Mouse (Mus musculus) intestine, postnatal 0 days (tissue): ENCODE measurements around the gene Mthfr. TPM values are rescaled to one million over a fixed set of nuclear protein-coding genes. Genes with fewer than 3 reads are reported as not detected.

Experiments
- ATAC-seq: fragments of 200-750 bp; cut with Nextera tagmentation; 2 replicates; pipeline ENCODE4 v1.8.0; 2017; ENCODE audit warnings: mild to moderate bottlenecking, moderate TSS enrichment, moderate library complexity
- H3K27ac ChIP-seq: fragments of 300-500 bp; sonication (generic); 2 replicates; pipeline ENCODE4 v1.5.1; 2014; ENCODE audit warnings: mild to moderate bottlenecking, low read depth, low read length, moderate library complexity
- H3K27me3 ChIP-seq: fragments of 300-500 bp; sonication (generic); replicated peaks from 2 replicates; pipeline ENCODE4 v1.6.1; 2014; ENCODE audit warnings: low read length, mixed read lengths; ENCODE audit not compliant: control insufficient read depth, insufficient read depth
- H3K36me3 ChIP-seq: fragments of 300-500 bp; sonication (generic); 2 replicates; pipeline ENCODE4 v1.6.1; 2014; ENCODE audit warnings: mild to moderate bottlenecking, moderate library complexity; ENCODE audit not compliant: control insufficient read depth, insufficient read depth
- H3K4me1 ChIP-seq: fragments of 300-500 bp; sonication (generic); replicated peaks from 2 replicates; pipeline ENCODE4 v1.6.1; 2014; ENCODE audit warnings: antibody characterized with exemption, low read length, mixed read lengths; ENCODE audit not compliant: control insufficient read depth, insufficient read depth
- H3K4me2 ChIP-seq: fragments of 300-500 bp; sonication (generic); replicated peaks from 2 replicates; pipeline ENCODE4 v1.6.1; 2014; ENCODE audit warnings: low read depth, mild to moderate bottlenecking, moderate library complexity
- H3K4me3 ChIP-seq: fragments of 300-500 bp; sonication (generic); 2 replicates; pipeline ENCODE4 v1.5.1; 2014; ENCODE audit warnings: low read depth, low read length
- H3K9ac ChIP-seq: fragments of 300-500 bp; sonication (generic); 2 replicates; pipeline ENCODE4 v1.6.1; 2014; ENCODE audit warnings: mild to moderate bottlenecking, low read depth, low read length
- H3K9me3 ChIP-seq: fragments of 300-500 bp; sonication (generic); 2 replicates; pipeline ENCODE4 v1.6.1; 2016; ENCODE audit warnings: mixed run types; ENCODE audit not compliant: control insufficient read depth
- CTCF ChIP-seq: sonication (generic); IDR thresholded peaks from 2 replicates; pipeline ENCODE4 v1.5.1; 2016; ENCODE audit warnings: low read depth, mild to moderate bottlenecking, control low read depth, antibody characterized with exemption, moderate library complexity
- WGBS: fragments of 180-500 bp; shearing (Covaris S2); extraction: QIAGEN DNeasy Blood & Tissue Kit; methylation state at CpG from one replicate; pipeline ENCODE4 v1.1.7; 2014; 5-methylcytosine and 5-hydroxymethylcytosine counted together
- polyA plus RNA-seq: library from polyadenylated mRNA; unstranded; fragments of >200 nt; fragmentation: Nextera tagmentation; extraction: Ambion mirVana; gene quantifications from 2 replicates; pipeline ENCODE4 v1.2.1, GENCODE M21; 2015

Mthfr gene
- polyA plus RNA-seq, 1 experiment from 2014 or later = 11.7 TPM

- no peak for TF ChIP-seq CTCF
Observed at GRCm38 (mm10) chr4:148092551-148093271, 53.8 kb downstream of the Mthfr start.

GRCm38 (mm10) chr4:148094161-148094560 lies 55.3 kb downstream of the Mthfr start:
- Histone ChIP-seq H3K9ac (no peak overlapping the region), H3K36me3 (no peaks in the 10 kb centered on the region), H3K4me2 (no peak overlapping the region), H3K27me3 (no peaks in the 10 kb centered on the region), H3K4me1 (no peaks in the 10 kb centered on the region), H3K27ac (no peak overlapping the region), H3K4me3 (no peak overlapping the region), H3K9me3 (no peaks in the 10 kb centered on the region)
- no peak for ATAC-seq
- 89% methylated on average over 5 of the region's 5 CpGs for WGBS
- peak; percentile 32 for TF ChIP-seq CTCF

More at GRCm38 (mm10) chr4:148092551-148093271, 53.8 kb downstream of the Mthfr start:
- no peak overlapping the region for H3K9ac ChIP-seq
- H3K36me3 ChIP-seq = no peaks in the 10 kb centered on the region
- no peak overlapping the region for H3K27ac ChIP-seq
- no peak for ATAC-seq
- 75% methylated on average over 11 of the region's 11 CpGs for WGBS
- no peaks in the 10 kb centered on the region for H3K9me3 ChIP-seq
- H3K27me3 ChIP-seq = no peaks in the 10 kb centered on the region
- no peak overlapping the region for H3K4me2 ChIP-seq
- H3K4me1 ChIP-seq = no peaks in the 10 kb centered on the region
- H3K4me3 ChIP-seq = no peak overlapping the region

- WGBS = 77% methylated on average over 4 of the region's 4 CpGs
- ATAC-seq = no peak
- TF ChIP-seq CTCF = no peak
- Histone ChIP-seq H3K4me2 (no peak overlapping the region), H3K27ac (no peak overlapping the region), H3K27me3 (no peaks in the 10 kb centered on the region), H3K9ac (no peak overlapping the region), H3K4me3 (no peak overlapping the region), H3K4me1 (no peaks in the 10 kb centered on the region), H3K36me3 (no peaks in the 10 kb centered on the region), H3K9me3 (no peaks in the 10 kb centered on the region)
Observed at GRCm38 (mm10) chr4:148095081-148095480, 56.2 kb downstream of the Mthfr start.

GRCm38 (mm10) chr4:148097936-148098335 lies 59.1 kb downstream of the Mthfr start:
- H3K4me1 ChIP-seq = no peaks in the 10 kb centered on the region
- no peak for TF ChIP-seq CTCF
- H3K9ac ChIP-seq = no peak overlapping the region
- H3K36me3 ChIP-seq = no peaks in the 10 kb centered on the region
- ATAC-seq = no peak
- no peak overlapping the region for H3K4me2 ChIP-seq
- H3K9me3 ChIP-seq = no peaks in the 10 kb centered on the region
- H3K27ac ChIP-seq = no peak overlapping the region
- no peaks in the 10 kb centered on the region for H3K27me3 ChIP-seq
- WGBS = 90% methylated on average over 2 of the region's 2 CpGs
- H3K4me3 ChIP-seq = no peak overlapping the region

GRCm38 (mm10) chr4:148098666-148099065 lies 59.8 kb downstream of the Mthfr start:
- TF ChIP-seq CTCF = no peak
- no peak overlapping the region for H3K9ac ChIP-seq
- no peak for ATAC-seq
- H3K4me2 ChIP-seq = no peak overlapping the region
- H3K4me1 ChIP-seq = no peaks in the 10 kb centered on the region
- WGBS = 53% methylated on average over 3 of the region's 3 CpGs
- H3K4me3 ChIP-seq = no peak overlapping the region
- H3K36me3 ChIP-seq = no peaks in the 10 kb centered on the region
- H3K27ac ChIP-seq = no peak overlapping the region
- H3K9me3 ChIP-seq = no peaks in the 10 kb centered on the region
- no peaks in the 10 kb centered on the region for H3K27me3 ChIP-seq

- H3K4me1 ChIP-seq = no peaks in the 10 kb centered on the region
- no peak overlapping the region for H3K4me3 ChIP-seq
- no peaks in the 10 kb centered on the region for H3K27me3 ChIP-seq
- ATAC-seq = no peak
- TF ChIP-seq CTCF = peak; percentile 70
- WGBS = 19% methylated on average over 29 of the region's 29 CpGs
- no peak overlapping the region for H3K9ac ChIP-seq
- no peaks in the 10 kb centered on the region for H3K9me3 ChIP-seq
- peak overlapping the region; percentile 60 for H3K4me2 ChIP-seq
- H3K27ac ChIP-seq = no peak overlapping the region
- H3K36me3 ChIP-seq = no peaks in the 10 kb centered on the region
Observed at GRCm38 (mm10) chr4:148101801-148102527, 63.1 kb downstream of the Mthfr start.
